Mouse (Mus musculus) lung, postnatal 0 days (tissue): ENCODE data around the gene 1700049E17Rik2.
"Not testable (repeated sequence)": the region's sequence is repeated elsewhere in the genome, so short reads cannot be mapped to it uniquely, and the experiment has no call there.

Experiments used
- CTCF ChIP-seq: IDR thresholded peaks from 2 replicates; pipeline ENCODE4 v1.5.1; 2016; ENCODE audit warnings: antibody characterized with exemption, mild to moderate bottlenecking
- EP300 ChIP-seq: IDR thresholded peaks from 2 replicates; pipeline ENCODE4 v1.6.1; 2016; ENCODE audit warnings: antibody characterized with exemption, mild to moderate bottlenecking, control low read depth

DNA sequence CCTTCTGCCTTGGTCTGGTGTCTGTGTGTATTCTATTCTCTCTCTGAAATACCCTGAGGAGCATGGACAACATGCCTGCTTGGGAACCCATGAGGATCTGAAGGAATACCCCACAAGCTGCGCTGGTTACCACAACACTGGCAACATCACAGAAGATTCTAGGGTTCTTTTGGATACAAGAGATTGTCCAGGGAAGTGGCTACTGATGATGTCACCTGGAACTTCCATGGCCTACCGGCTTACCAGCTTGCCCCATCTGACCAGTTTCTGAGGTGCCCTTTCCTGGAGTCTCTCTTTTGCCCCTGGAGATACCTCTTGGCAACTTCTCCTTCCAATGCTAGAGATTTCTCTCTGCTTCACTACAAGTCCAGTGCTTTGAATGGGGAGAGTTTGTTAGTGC is 17.5 kb upstream of the 1700049E17Rik2 start, which contains the start of gene Gm7970:
- not testable (repeated sequence) for TF ChIP-seq CTCF, EP300
